Mouse (Mus musculus): ENCODE measurements at regions not wholly inside any gene's neighbourhood (a gene's known extent, or its start where the extent isn't known, plus 50 kb on each side); places are given as distances from the start of the nearest gene placed in this dataset.

- H3K36me3 ChIP-seq (replicated peaks; ENCODE audit: control insufficient read depth, insufficient read depth, low read length), result no peaks in the 10 kb centered on the region
- H3K4me3 ChIP-seq (ENCODE audit: low read depth, low read length), result no peak overlapping the region
- no peaks in the 10 kb centered on the region for H3K9me3 ChIP-seq (replicated peaks; ENCODE audit: control insufficient read depth, low read length)
- H3K9ac ChIP-seq (replicated peaks; ENCODE audit: low read depth, low read length), result no peak overlapping the region
- ATAC-seq (ENCODE audit: insufficient read depth, low read depth), result no peak
- H3K4me2 ChIP-seq (ENCODE audit: low read depth, low read length), result no peak overlapping the region
- TF ChIP-seq EP300 (IDR thresholded peaks at IDR 0.05; ENCODE audit: low read depth) (no peak), CTCF (IDR thresholded peaks at IDR 0.05; ENCODE audit: low read depth) (no peak)
- 78% methylated on average over 7 of the region's 7 CpGs for WGBS
- DNase-seq (ENCODE audit: low spot score), result no peak
- H3K4me1 ChIP-seq (ENCODE audit: control insufficient read depth, insufficient read depth), result no peaks in the 10 kb centered on the region
- H3K27ac ChIP-seq (ENCODE audit: low read depth), result no peak overlapping the region
- no peaks in the 10 kb centered on the region for H3K27me3 ChIP-seq (ENCODE audit: control insufficient read depth, insufficient read depth, low read length)
Observed at GRCm38 (mm10) chr10:100716084-100716667, 125.9 kb downstream of the 1700017N19Rik start.

DNA sequence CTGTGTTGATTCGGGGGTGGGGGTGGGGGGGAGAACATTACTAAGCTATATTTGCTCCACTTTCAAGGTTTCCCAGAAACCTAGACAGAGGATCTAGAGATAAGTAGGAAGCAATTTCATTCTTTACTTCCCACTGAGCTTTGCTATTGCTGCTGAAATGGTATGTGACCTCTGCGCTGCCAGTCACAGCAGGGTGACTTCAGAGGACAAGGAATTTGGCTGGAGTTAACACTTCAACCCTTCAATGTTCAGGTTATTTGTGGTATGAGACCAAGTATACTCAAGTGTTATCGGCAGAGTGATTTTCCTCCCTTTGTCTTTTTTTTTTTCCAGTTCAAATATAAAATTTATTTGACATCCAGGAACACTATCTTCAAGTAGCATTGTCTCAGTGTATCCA lies 128.3 kb downstream of the 1700017N19Rik start:
- TF ChIP-seq EP300 (IDR thresholded peaks at IDR 0.05; ENCODE audit: low read depth) (no peak), CTCF (IDR thresholded peaks at IDR 0.05; ENCODE audit: low read depth) (no peak)
- no peaks in the 10 kb centered on the region for H3K27me3 ChIP-seq (ENCODE audit: control insufficient read depth, insufficient read depth, low read length)
- DNase-seq (ENCODE audit: low spot score) (peak; percentile 23), ATAC-seq (ENCODE audit: insufficient read depth, low read depth) (no peak)
- H3K4me2 ChIP-seq (ENCODE audit: low read depth, low read length), result no peak overlapping the region
- H3K4me3 ChIP-seq (ENCODE audit: low read depth, low read length), result no peak overlapping the region
- H3K27ac ChIP-seq (ENCODE audit: low read depth), result no peak overlapping the region
- H3K9me3 ChIP-seq (replicated peaks; ENCODE audit: control insufficient read depth, low read length), result no peaks in the 10 kb centered on the region
- no peaks in the 10 kb centered on the region for H3K36me3 ChIP-seq (replicated peaks; ENCODE audit: control insufficient read depth, insufficient read depth, low read length)
- no peak overlapping the region for H3K9ac ChIP-seq (replicated peaks; ENCODE audit: low read depth, low read length)
- H3K4me1 ChIP-seq (ENCODE audit: control insufficient read depth, insufficient read depth), result no peaks in the 10 kb centered on the region
- WGBS, result 18% methylated on average over 3 of the region's 3 CpGs

- no peak for DNase-seq (ENCODE audit: low spot score)
- no peaks in the 10 kb centered on the region for H3K27me3 ChIP-seq (ENCODE audit: control insufficient read depth, insufficient read depth, low read length)
- no peaks in the 10 kb centered on the region for H3K9me3 ChIP-seq (replicated peaks; ENCODE audit: control insufficient read depth, low read length)
- no peak for ATAC-seq (ENCODE audit: insufficient read depth, low read depth)
- WGBS, result 40% methylated on average over 8 of the region's 8 CpGs
- no peaks in the 10 kb centered on the region for H3K4me1 ChIP-seq (ENCODE audit: control insufficient read depth, insufficient read depth)
- H3K4me3 ChIP-seq (ENCODE audit: low read depth, low read length), result no peak overlapping the region
- H3K27ac ChIP-seq (ENCODE audit: low read depth), result no peak overlapping the region
- H3K9ac ChIP-seq (replicated peaks; ENCODE audit: low read depth, low read length), result no peak overlapping the region
- peak overlapping the region; percentile 9; the same call in 1 of the 2 replicates for H3K4me2 ChIP-seq (ENCODE audit: low read depth, low read length)
- no peaks in the 10 kb centered on the region for H3K36me3 ChIP-seq (replicated peaks; ENCODE audit: control insufficient read depth, insufficient read depth, low read length)
- TF ChIP-seq EP300 (IDR thresholded peaks at IDR 0.05; ENCODE audit: low read depth) (no peak), CTCF (IDR thresholded peaks at IDR 0.05; ENCODE audit: low read depth) (no peak)
Observed at GRCm38 (mm10) chr10:100741269-100741668, 151.0 kb downstream of the 1700017N19Rik start.

- Histone ChIP-seq H3K9ac (replicated peaks; ENCODE audit: low read depth, low read length) (no peak overlapping the region), H3K9me3 (replicated peaks; ENCODE audit: control insufficient read depth, low read length) (no peaks in the 10 kb centered on the region), H3K4me1 (ENCODE audit: control insufficient read depth, insufficient read depth) (no peaks in the 10 kb centered on the region), H3K4me3 (ENCODE audit: low read depth, low read length) (no peak overlapping the region), H3K36me3 (replicated peaks; ENCODE audit: control insufficient read depth, insufficient read depth, low read length) (no peaks in the 10 kb centered on the region), H3K4me2 (ENCODE audit: low read depth, low read length) (peak overlapping the region; percentile 34; the same call in 1 of the 2 replicates), H3K27me3 (ENCODE audit: control insufficient read depth, insufficient read depth, low read length) (no peaks in the 10 kb centered on the region), H3K27ac (ENCODE audit: low read depth) (no peak overlapping the region)
- DNase-seq (ENCODE audit: low spot score), result peak; percentile 47
- no peak for ATAC-seq (ENCODE audit: insufficient read depth, low read depth)
- peak; percentile 73 for TF ChIP-seq CTCF (IDR thresholded peaks at IDR 0.05; ENCODE audit: low read depth)
- no peak for TF ChIP-seq EP300 (IDR thresholded peaks at IDR 0.05; ENCODE audit: low read depth)
- WGBS, result 5% methylated on average over 7 of the region's 7 CpGs
Observed at GRCm38 (mm10) chr10:100742065-100742464, 151.8 kb downstream of the 1700017N19Rik start.

GRCm38 (mm10) chr10:100746151-100746550 lies 155.9 kb downstream of the 1700017N19Rik start:
- H3K4me1 ChIP-seq (ENCODE audit: control insufficient read depth, insufficient read depth), result no peaks in the 10 kb centered on the region
- H3K27me3 ChIP-seq (ENCODE audit: control insufficient read depth, insufficient read depth, low read length), result no peaks in the 10 kb centered on the region
- no peaks in the 10 kb centered on the region for H3K9me3 ChIP-seq (replicated peaks; ENCODE audit: control insufficient read depth, low read length)
- no peak overlapping the region for H3K4me3 ChIP-seq (ENCODE audit: low read depth, low read length)
- no peaks in the 10 kb centered on the region for H3K36me3 ChIP-seq (replicated peaks; ENCODE audit: control insufficient read depth, insufficient read depth, low read length)
- no peak for DNase-seq (ENCODE audit: low spot score)
- TF ChIP-seq CTCF (IDR thresholded peaks at IDR 0.05; ENCODE audit: low read depth) (no peak), EP300 (IDR thresholded peaks at IDR 0.05; ENCODE audit: low read depth) (no peak)
- H3K27ac ChIP-seq (ENCODE audit: low read depth), result no peak overlapping the region
- 77% methylated on average over 7 of the region's 7 CpGs for WGBS
- ATAC-seq (ENCODE audit: insufficient read depth, low read depth), result no peak
- no peak overlapping the region for H3K9ac ChIP-seq (replicated peaks; ENCODE audit: low read depth, low read length)
- H3K4me2 ChIP-seq (ENCODE audit: low read depth, low read length), result no peak overlapping the region

DNA sequence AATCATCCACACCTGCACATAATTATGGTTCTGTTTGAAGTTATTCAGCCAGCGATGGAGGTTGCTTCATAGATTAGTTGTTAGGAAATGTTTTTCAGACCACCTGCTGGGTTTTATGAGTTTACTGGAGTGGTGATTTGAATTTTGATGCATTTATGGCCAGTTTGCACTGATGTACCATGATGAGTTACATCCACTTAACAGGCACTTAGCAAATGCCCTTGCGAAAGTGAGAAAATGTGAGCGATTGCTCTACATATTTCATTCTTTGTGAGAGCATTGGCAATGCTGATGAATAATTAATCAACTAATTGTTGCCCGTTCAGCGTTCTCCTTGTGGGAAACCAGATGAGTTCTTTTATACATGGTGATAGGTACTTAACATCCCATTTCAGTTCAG lies 164.7 kb downstream of the 1700017N19Rik start:
- 91% methylated on average over 5 of the region's 5 CpGs for WGBS
- H3K9me3 ChIP-seq (replicated peaks; ENCODE audit: control insufficient read depth, low read length), result no peaks in the 10 kb centered on the region
- TF ChIP-seq EP300 (IDR thresholded peaks at IDR 0.05; ENCODE audit: low read depth) (no peak), CTCF (IDR thresholded peaks at IDR 0.05; ENCODE audit: low read depth) (no peak)
- H3K9ac ChIP-seq (replicated peaks; ENCODE audit: low read depth, low read length), result no peak overlapping the region
- no peaks in the 10 kb centered on the region for H3K4me1 ChIP-seq (ENCODE audit: control insufficient read depth, insufficient read depth)
- no peak overlapping the region for H3K4me3 ChIP-seq (ENCODE audit: low read depth, low read length)
- no peaks in the 10 kb centered on the region for H3K36me3 ChIP-seq (replicated peaks; ENCODE audit: control insufficient read depth, insufficient read depth, low read length)
- H3K27ac ChIP-seq (ENCODE audit: low read depth), result no peak overlapping the region
- H3K4me2 ChIP-seq (ENCODE audit: low read depth, low read length), result no peak overlapping the region
- no peaks in the 10 kb centered on the region for H3K27me3 ChIP-seq (ENCODE audit: control insufficient read depth, insufficient read depth, low read length)
- DNase-seq (ENCODE audit: low spot score) (no peak), ATAC-seq (ENCODE audit: insufficient read depth, low read depth) (no peak)
